Mouse (Mus musculus): ENCODE results near the gene Opcml. TPM values are rescaled to one million over a fixed set of nuclear protein-coding genes. Genes with fewer than 3 reads are reported as not detected.

Opcml gene
- total and polyA plus RNA-seq, 3 experiments = 0.94 to 1.3 (median 1.2) TPM

- WGBS = 57% methylated on average over 3 of the region's 3 CpGs
- H3K9ac ChIP-seq (ENCODE audit: low read depth, low read length) = no peak overlapping the region
- no peak overlapping the region for H3K4me3 ChIP-seq
- no peak overlapping the region for H3K27ac ChIP-seq
- H3K79me2 ChIP-seq (replicated peaks; ENCODE audit: control insufficient read depth, insufficient read depth, low read length) = no peaks in the 10 kb centered on the region
- intact Hi-C loops (cut with DNase I) = no loop called here
- no peak for DNase-seq
- H3K4me1 ChIP-seq (ENCODE audit: control insufficient read depth, insufficient read depth, low read length) = peaks cover 1% of the 10 kb centered on the region; the same call in 1 of the 2 replicates
- H3K36me3 ChIP-seq (ENCODE audit: control insufficient read depth, insufficient read depth, low read length) = no peaks in the 10 kb centered on the region
- H3K27me3 ChIP-seq (ENCODE audit: control insufficient read depth, insufficient read depth, low read length) = no peaks in the 10 kb centered on the region
- TF ChIP-seq EP300 (IDR thresholded peaks at IDR 0.05; ENCODE audit: insufficient read depth, low read depth, low read length) = no peak
Observed at GRCm38 (mm10) chr9:28083754-28084153, 293.2 kb downstream of the Opcml start.

DNA sequence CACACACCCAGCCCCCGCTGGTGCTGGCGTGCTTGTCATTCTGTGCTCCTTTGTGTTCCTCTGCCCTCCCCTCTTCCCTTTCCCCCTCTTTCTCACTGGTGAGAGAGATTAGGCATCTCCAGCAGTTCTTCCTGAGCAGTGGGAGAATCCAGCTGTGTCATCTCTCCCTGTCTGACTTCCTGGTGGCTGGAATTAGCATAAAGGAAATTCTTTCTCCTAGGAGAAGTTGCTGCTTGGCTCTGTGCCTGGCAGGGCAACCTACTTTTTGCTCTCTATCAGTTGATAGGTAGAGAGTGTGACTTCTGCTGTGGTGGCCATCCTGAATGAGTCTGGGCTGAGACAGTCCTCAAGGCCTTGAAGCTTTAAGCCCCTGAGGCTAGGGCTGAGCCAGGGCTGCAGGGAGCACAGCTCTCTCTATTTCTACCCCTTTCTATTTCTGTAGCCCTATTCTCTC lies 293.7 kb downstream of the Opcml start:
- no peaks in the 10 kb centered on the region for H3K27me3 ChIP-seq (ENCODE audit: control insufficient read depth, insufficient read depth, low read length)
- H3K9ac ChIP-seq (ENCODE audit: low read depth, low read length) = no peak overlapping the region
- H3K36me3 ChIP-seq (ENCODE audit: control insufficient read depth, insufficient read depth, low read length) = no peaks in the 10 kb centered on the region
- no peak overlapping the region for H3K27ac ChIP-seq
- intact Hi-C loops (cut with DNase I) = no loop called here
- DNase-seq = no peak
- peaks cover 1% of the 10 kb centered on the region; the same call in 1 of the 2 replicates for H3K4me1 ChIP-seq (ENCODE audit: control insufficient read depth, insufficient read depth, low read length)
- no peaks in the 10 kb centered on the region for H3K79me2 ChIP-seq (replicated peaks; ENCODE audit: control insufficient read depth, insufficient read depth, low read length)
- TF ChIP-seq EP300 (IDR thresholded peaks at IDR 0.05; ENCODE audit: insufficient read depth, low read depth, low read length) (no peak), POLR2A (IDR thresholded peaks at IDR 0.05; ENCODE audit: insufficient read depth, low read depth, low read length) (no peak), CTCF (IDR thresholded peaks at IDR 0.05) (no peak)
- WGBS = 29% methylated on average over 2 of the region's 2 CpGs
- no peak overlapping the region for H3K4me3 ChIP-seq

GRCm38 (mm10) chr9:28091395-28091794 lies 300.8 kb downstream of the Opcml start:
- TF ChIP-seq EP300 (IDR thresholded peaks at IDR 0.05; ENCODE audit: insufficient read depth, low read depth, low read length) (no peak), CTCF (IDR thresholded peaks at IDR 0.05) (no peak), POLR2A (IDR thresholded peaks at IDR 0.05; ENCODE audit: insufficient read depth, low read depth, low read length) (no peak)
- no peak for DNase-seq
- intact Hi-C loops (cut with DNase I) = no loop called here
- no peak overlapping the region for H3K9ac ChIP-seq (ENCODE audit: low read depth, low read length)
- H3K79me2 ChIP-seq (replicated peaks; ENCODE audit: control insufficient read depth, insufficient read depth, low read length) = no peaks in the 10 kb centered on the region
- no peak overlapping the region for H3K4me3 ChIP-seq
- 74% methylated on average over 1 of the region's 1 CpGs for WGBS
- H3K27me3 ChIP-seq (ENCODE audit: control insufficient read depth, insufficient read depth, low read length) = no peaks in the 10 kb centered on the region
- H3K27ac ChIP-seq = no peak overlapping the region
- no peaks in the 10 kb centered on the region for H3K4me1 ChIP-seq (ENCODE audit: control insufficient read depth, insufficient read depth, low read length)
- no peaks in the 10 kb centered on the region for H3K36me3 ChIP-seq (ENCODE audit: control insufficient read depth, insufficient read depth, low read length)

- no peak overlapping the region for H3K9ac ChIP-seq (ENCODE audit: low read depth, low read length)
- H3K27me3 ChIP-seq (ENCODE audit: control insufficient read depth, insufficient read depth, low read length) = no peaks in the 10 kb centered on the region
- no peaks in the 10 kb centered on the region for H3K79me2 ChIP-seq (replicated peaks; ENCODE audit: control insufficient read depth, insufficient read depth, low read length)
- no peaks in the 10 kb centered on the region for H3K36me3 ChIP-seq (ENCODE audit: control insufficient read depth, insufficient read depth, low read length)
- no peak overlapping the region for H3K27ac ChIP-seq
- H3K4me3 ChIP-seq = no peak overlapping the region
- H3K4me1 ChIP-seq (ENCODE audit: control insufficient read depth, insufficient read depth, low read length) = no peaks in the 10 kb centered on the region
- intact Hi-C loops (cut with DNase I) = no loop called here
- 80% methylated on average over 4 of the region's 4 CpGs for WGBS
- no peak for TF ChIP-seq EP300 (IDR thresholded peaks at IDR 0.05; ENCODE audit: insufficient read depth, low read depth, low read length)
- no peak for TF ChIP-seq POLR2A (IDR thresholded peaks at IDR 0.05; ENCODE audit: insufficient read depth, low read depth, low read length)
- TF ChIP-seq CTCF (IDR thresholded peaks at IDR 0.05) = no peak
- no peak for DNase-seq
Observed at GRCm38 (mm10) chr9:28094722-28095121, 304.1 kb downstream of the Opcml start.

GRCm38 (mm10) chr9:28096204-28096603 lies 305.6 kb downstream of the Opcml start:
- TF ChIP-seq CTCF (IDR thresholded peaks at IDR 0.05) (no peak), POLR2A (IDR thresholded peaks at IDR 0.05; ENCODE audit: insufficient read depth, low read depth, low read length) (no peak), EP300 (IDR thresholded peaks at IDR 0.05; ENCODE audit: insufficient read depth, low read depth, low read length) (no peak)
- Histone ChIP-seq H3K4me3 (no peak overlapping the region), H3K36me3 (ENCODE audit: control insufficient read depth, insufficient read depth, low read length) (no peaks in the 10 kb centered on the region), H3K79me2 (replicated peaks; ENCODE audit: control insufficient read depth, insufficient read depth, low read length) (no peaks in the 10 kb centered on the region), H3K27me3 (ENCODE audit: control insufficient read depth, insufficient read depth, low read length) (no peaks in the 10 kb centered on the region), H3K9ac (ENCODE audit: low read depth, low read length) (no peak overlapping the region), H3K27ac (no peak overlapping the region), H3K4me1 (ENCODE audit: control insufficient read depth, insufficient read depth, low read length) (no peaks in the 10 kb centered on the region)
- 90% methylated on average over 2 of the region's 2 CpGs for WGBS
- intact Hi-C loops (cut with DNase I) = no loop called here
- no peak for DNase-seq

GRCm38 (mm10) chr9:28101981-28102380 lies 311.4 kb downstream of the Opcml start:
- Histone ChIP-seq H3K9ac (ENCODE audit: low read depth, low read length) (no peak overlapping the region), H3K36me3 (ENCODE audit: control insufficient read depth, insufficient read depth, low read length) (no peaks in the 10 kb centered on the region), H3K4me3 (no peak overlapping the region), H3K27ac (no peak overlapping the region), H3K79me2 (replicated peaks; ENCODE audit: control insufficient read depth, insufficient read depth, low read length) (no peaks in the 10 kb centered on the region), H3K4me1 (ENCODE audit: control insufficient read depth, insufficient read depth, low read length) (no peaks in the 10 kb centered on the region), H3K27me3 (ENCODE audit: control insufficient read depth, insufficient read depth, low read length) (no peaks in the 10 kb centered on the region)
- DNase-seq = no peak
- intact Hi-C loops (cut with DNase I) = no loop called here
- TF ChIP-seq POLR2A (IDR thresholded peaks at IDR 0.05; ENCODE audit: insufficient read depth, low read depth, low read length) (no peak), CTCF (IDR thresholded peaks at IDR 0.05) (no peak), EP300 (IDR thresholded peaks at IDR 0.05; ENCODE audit: insufficient read depth, low read depth, low read length) (no peak)
